Mouse (Mus musculus) kidney, adult 2 months (tissue): ENCODE measurements around the gene Gabrb2.

ENCODE experiments used
- CTCF ChIP-seq: fragments of 200-500 bp; conservative IDR thresholded peaks from 2 replicates; pipeline ENCODE4 v1.5.1; 2011; ENCODE audit warnings: low read depth, mild to moderate bottlenecking, control low read depth, low read length, moderate library complexity, mixed read lengths; ENCODE audit not compliant: insufficient read depth, insufficient read length
- POLR2A ChIP-seq: fragments of 200-500 bp; IDR thresholded peaks from one replicate; pipeline ENCODE4 v1.6.1; 2011; ENCODE audit warnings: low read depth, low read length, control low read depth

DNA sequence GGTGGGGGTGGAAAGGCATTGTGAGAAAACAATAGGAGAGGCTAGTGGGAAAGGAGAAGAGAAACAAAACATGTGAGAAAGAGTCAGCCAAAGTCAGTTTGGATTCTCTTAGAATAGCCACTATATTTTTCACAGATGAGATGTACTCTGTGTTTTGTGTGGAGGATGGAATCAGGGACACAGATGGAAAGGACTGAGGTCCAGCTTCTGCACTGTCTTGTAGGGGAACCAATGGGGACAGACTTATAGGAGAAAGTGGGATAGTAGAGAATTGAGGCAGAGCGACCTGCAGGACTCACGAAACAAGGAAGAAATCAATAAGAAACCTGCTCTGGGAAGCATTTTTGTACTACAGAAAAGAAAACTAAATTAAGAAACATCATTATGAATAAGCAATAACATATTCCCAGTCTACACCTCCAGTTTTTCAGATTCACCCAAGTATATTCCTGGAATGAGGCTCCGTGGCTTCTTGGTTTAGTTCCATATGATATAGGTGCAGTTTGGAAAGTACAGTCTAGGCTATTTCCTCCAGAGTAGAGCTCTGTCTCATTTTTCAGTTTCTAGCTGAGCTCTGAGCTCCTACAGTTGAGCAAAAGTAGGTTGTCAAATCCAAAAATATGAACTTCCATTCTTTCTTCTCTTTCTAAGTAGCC is 108.8 kb downstream of the Gabrb2 start:
- TF ChIP-seq CTCF (no peak), POLR2A (no peak)
